Mouse (Mus musculus) myocyte (in vitro differentiated cells): Measurements from ENCODE around the gene Sema6d.
A peak's percentile ranks its signal among the peaks of the same experiment; 100 is the strongest.

ENCODE experiments used
- CEBPB ChIP-seq: IDR thresholded peaks from 2 replicates; pipeline ENCODE4 v1.6.1; 2011; ENCODE audit warnings: mild to moderate bottlenecking, moderate library complexity; ENCODE audit not compliant: poor library complexity, insufficient read depth, severe bottlenecking
- E2F4 ChIP-seq: IDR thresholded peaks from one replicate; pipeline ENCODE4 v1.6.1; 2011; ENCODE audit warnings: mild to moderate bottlenecking, control low read depth, moderate library complexity; ENCODE audit not compliant: insufficient read depth
- MAX ChIP-seq: IDR thresholded peaks from one replicate; pipeline ENCODE4 v1.6.1; 2011; ENCODE audit warnings: low read depth, mild to moderate bottlenecking, control low read depth
- MYOD1 ChIP-seq, 3 experiments: IDR thresholded peaks; one replicate each; pipeline ENCODE4 v1.6.1; 2011; ENCODE audit warnings: control low read depth in 2 of 3, low read depth in 2 of 3, mild to moderate bottlenecking in 2 of 3, moderate library complexity in 1 of 3; ENCODE audit not compliant: insufficient read length in 2 of 3, control insufficient read depth in 1 of 3
- MYOG ChIP-seq, 3 experiments: IDR thresholded peaks; one replicate each; pipeline ENCODE4 v1.6.1; 2011; ENCODE audit warnings: control low read depth in 2 of 3, low read depth in 2 of 3, mild to moderate bottlenecking in 2 of 3; ENCODE audit not compliant: insufficient read length in 2 of 3, control insufficient read depth in 1 of 3, insufficient read depth in 1 of 3
- POLR2A ChIP-seq: IDR thresholded peaks from one replicate; pipeline ENCODE4 v1.6.1; 2011; ENCODE audit warnings: low read depth, mild to moderate bottlenecking, control low read depth, moderate library complexity; ENCODE audit not compliant: insufficient read length
- POLR2AphosphoS2 ChIP-seq: IDR thresholded peaks from one replicate; pipeline ENCODE4 v1.6.1; 2011; ENCODE audit warnings: low read depth, control low read depth; ENCODE audit not compliant: insufficient read length
- REST ChIP-seq: IDR thresholded peaks from one replicate; pipeline ENCODE4 v1.6.1; 2011; ENCODE audit warnings: mild to moderate bottlenecking, control low read depth, moderate library complexity; ENCODE audit not compliant: insufficient read depth, insufficient read length
- SRF ChIP-seq: IDR thresholded peaks from one replicate; pipeline ENCODE4 v1.6.1; 2011; ENCODE audit warnings: low read depth; ENCODE audit not compliant: control insufficient read depth, insufficient read length
- TCF12 ChIP-seq: IDR thresholded peaks from one replicate; pipeline ENCODE4 v1.6.1; 2011; ENCODE audit warnings: mild to moderate bottlenecking, control low read depth; ENCODE audit not compliant: poor library complexity, insufficient read depth, severe bottlenecking
- USF1 ChIP-seq: IDR thresholded peaks from one replicate; pipeline ENCODE4 v1.6.1; 2011; ENCODE audit warnings: low read depth, mild to moderate bottlenecking, control low read depth, moderate library complexity

- TF ChIP-seq POLR2A (peak; percentile 56), MAX (no peak), SRF (no peak), USF1 (no peak), POLR2AphosphoS2 (peak; percentile 69), REST (no peak), CEBPB (no peak), E2F4 (no peak), TCF12 (no peak), MYOG (IDR thresholded peaks at IDR 0.05; ENCODE audit: control insufficient read depth in 1 of 3, insufficient read depth in 1 of 3, insufficient read length in 2 of 3, low read depth in 2 of 3) (peak in 2 of 3 experiments; percentile 77 to 84), MYOD1 (IDR thresholded peaks at IDR 0.05; ENCODE audit: control insufficient read depth in 1 of 3, insufficient read length in 2 of 3, low read depth in 2 of 3) (peak in 2 of 3 experiments; percentile 67 to 79)
Observed at GRCm38 (mm10) chr2:124609711-124610585, 520.2 kb downstream of the Sema6d start.
